Mouse (Mus musculus): ENCODE measurements around the gene Eif4enif1.
A peak's percentile ranks its signal among the peaks of the same experiment; 100 is the strongest.
"Not testable (repeated sequence)": the region's sequence is repeated elsewhere in the genome, so short reads cannot be mapped to it uniquely, and the experiment has no call there.

Gene Eif4enif1

GRCm38 (mm10) chr11:3181250-3181649 lies 20.9 kb upstream of the Eif4enif1 start:
- not testable (repeated sequence) for DNase-seq (ENCODE audit: extremely low read depth, low read depth)

GRCm38 (mm10) chr11:3181971-3182370 lies 20.2 kb upstream of the Eif4enif1 start:
- DNase-seq (ENCODE audit: extremely low read depth, low read depth), result not testable (repeated sequence)

- DNase-seq (ENCODE audit: extremely low read depth, low read depth), result not testable (repeated sequence)
These were observed 19.5 kb upstream of the Eif4enif1 start for GRCm38 (mm10) chr11:3182707-3183106.

GRCm38 (mm10) chr11:3193363-3193762 lies 8.8 kb upstream of the Eif4enif1 start, which contains the start of gene Sfi1:
TSS of gene Sfi1 (minus strand) at chr11:3193463.
- DNase-seq (ENCODE audit: extremely low read depth, low read depth), result no peak

- DNase-seq (ENCODE audit: extremely low read depth, low read depth), result not testable (repeated sequence)
These were observed 1.6 kb upstream of the Eif4enif1 start for GRCm38 (mm10) chr11:3200636-3201035.

- peak; percentile 82 for DNase-seq (ENCODE audit: extremely low read depth, low read depth)
These were observed 614 bp upstream of the Eif4enif1 start for GRCm38 (mm10) chr11:3201326-3202230.

- DNase-seq (ENCODE audit: extremely low read depth, low read depth), result peak; percentile 71
These were observed 719 bp downstream of the Eif4enif1 start for GRCm38 (mm10) chr11:3202781-3203441.

- DNase-seq (ENCODE audit: extremely low read depth, low read depth), result peak; percentile 23
These were observed 1.6 kb downstream of the Eif4enif1 start for GRCm38 (mm10) chr11:3203771-3204170.

- no peak for DNase-seq (ENCODE audit: extremely low read depth, low read depth)
These were observed 3.0 kb downstream of the Eif4enif1 start for GRCm38 (mm10) chr11:3205207-3205606.

GRCm38 (mm10) chr11:3206783-3207182 lies 4.6 kb downstream of the Eif4enif1 start:
- DNase-seq (ENCODE audit: extremely low read depth, low read depth), result no peak

GRCm38 (mm10) chr11:3212526-3212925 lies 10.3 kb downstream of the Eif4enif1 start:
- DNase-seq (ENCODE audit: extremely low read depth, low read depth), result no peak

- no peak for DNase-seq (ENCODE audit: extremely low read depth, low read depth)
These were observed 20.9 kb downstream of the Eif4enif1 start for GRCm38 (mm10) chr11:3223105-3223504.

GRCm38 (mm10) chr11:3227113-3227512 lies 24.9 kb downstream of the Eif4enif1 start:
- DNase-seq (ENCODE audit: extremely low read depth, low read depth), result no peak

- no peak for DNase-seq (ENCODE audit: extremely low read depth, low read depth)
These were observed 30.1 kb downstream of the Eif4enif1 start for GRCm38 (mm10) chr11:3232248-3232647.

- DNase-seq (ENCODE audit: extremely low read depth, low read depth), result no peak
These were observed 31.5 kb downstream of the Eif4enif1 start for GRCm38 (mm10) chr11:3233704-3234103.

- DNase-seq (ENCODE audit: extremely low read depth, low read depth), result no peak
These were observed 33.1 kb downstream of the Eif4enif1 start for GRCm38 (mm10) chr11:3235277-3235676.

GRCm38 (mm10) chr11:3242395-3242794 lies 40.2 kb downstream of the Eif4enif1 start:
- DNase-seq (ENCODE audit: extremely low read depth, low read depth), result no peak

- no peak for DNase-seq (ENCODE audit: extremely low read depth, low read depth)
These were observed 41.6 kb downstream of the Eif4enif1 start for GRCm38 (mm10) chr11:3243771-3244170.

GRCm38 (mm10) chr11:3247387-3247786 lies 45.2 kb downstream of the Eif4enif1 start:
- DNase-seq (ENCODE audit: extremely low read depth, low read depth), result no peak

GRCm38 (mm10) chr11:3259537-3259936 lies 57.3 kb downstream of the Eif4enif1 start:
- no peak for DNase-seq (ENCODE audit: extremely low read depth, low read depth)

- DNase-seq (ENCODE audit: extremely low read depth, low read depth), result peak; percentile 59
These were observed 63.3 kb downstream of the Eif4enif1 start for GRCm38 (mm10) chr11:3265291-3266078.
